Mouse (Mus musculus) heart, adult 8-10 months (tissue): ENCODE measurements at regions not wholly inside any gene's neighbourhood (a gene's known extent, or its start where the extent isn't known, plus 50 kb on each side); places are given as distances from the start of the nearest gene placed in this dataset.
A peak's percentile ranks its signal among the peaks of the same experiment; 100 is the strongest.

Experiments
- DNase-seq: peaks from one replicate; pipeline ENCODE4 v3.0.0; 2022; ENCODE audit warnings: low spot score

DNA sequence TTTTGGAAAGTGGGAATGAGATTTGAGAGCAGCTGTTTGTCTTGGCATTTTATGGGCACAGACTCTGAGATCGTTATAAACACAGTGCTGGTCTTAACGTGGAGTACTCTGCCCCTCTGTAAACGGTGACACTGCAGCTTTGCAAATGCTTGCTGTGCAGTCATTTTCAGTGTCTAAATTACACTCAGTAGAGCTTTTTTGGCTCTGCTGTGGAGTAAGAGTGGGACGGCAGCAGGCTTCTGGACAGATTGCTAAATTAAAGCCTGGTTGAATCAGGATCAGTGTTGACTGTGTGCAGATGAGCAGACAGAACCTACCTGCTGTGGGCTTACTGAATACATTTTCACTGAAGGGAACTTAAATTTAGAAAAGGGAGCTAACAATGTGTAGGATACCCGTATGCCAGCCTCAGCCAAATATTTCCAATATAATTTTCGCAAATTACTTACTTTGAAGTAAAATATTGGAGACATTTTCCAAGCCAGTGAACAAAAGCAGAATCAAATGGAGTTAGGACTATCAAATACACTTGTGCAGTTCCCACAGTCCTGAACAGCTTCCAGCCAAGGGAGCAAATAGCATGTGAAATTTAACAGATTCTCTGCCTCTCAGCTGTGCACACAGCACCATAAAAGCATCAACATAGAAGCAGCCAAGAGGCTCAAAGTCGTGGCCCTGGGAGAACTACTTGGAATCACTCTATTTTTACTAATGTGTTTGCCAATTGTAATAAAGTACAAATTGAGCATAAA lies 148.1 kb upstream of the Stac start:
- no peak for DNase-seq

DNA sequence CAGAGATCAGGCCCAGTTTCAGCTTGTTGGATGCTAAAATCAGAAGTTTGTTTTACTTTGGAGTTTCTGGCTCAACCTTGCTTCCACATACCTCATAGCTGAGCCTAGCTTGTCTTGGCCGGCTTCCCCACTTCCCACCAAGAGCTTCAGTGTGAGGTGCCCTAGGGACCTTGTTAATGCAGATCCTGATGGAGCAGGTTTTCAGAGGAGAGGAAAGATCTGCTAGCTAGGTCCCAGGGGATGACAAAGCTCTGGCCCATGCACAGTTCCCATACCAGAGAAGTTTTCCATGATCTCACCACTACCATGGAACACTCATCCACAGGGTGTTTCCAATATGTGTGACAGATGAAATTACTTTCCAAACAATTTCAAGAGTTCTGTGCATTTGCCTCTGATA lies 131.9 kb upstream of the Stac start:
- peak; percentile 8 for DNase-seq

DNA sequence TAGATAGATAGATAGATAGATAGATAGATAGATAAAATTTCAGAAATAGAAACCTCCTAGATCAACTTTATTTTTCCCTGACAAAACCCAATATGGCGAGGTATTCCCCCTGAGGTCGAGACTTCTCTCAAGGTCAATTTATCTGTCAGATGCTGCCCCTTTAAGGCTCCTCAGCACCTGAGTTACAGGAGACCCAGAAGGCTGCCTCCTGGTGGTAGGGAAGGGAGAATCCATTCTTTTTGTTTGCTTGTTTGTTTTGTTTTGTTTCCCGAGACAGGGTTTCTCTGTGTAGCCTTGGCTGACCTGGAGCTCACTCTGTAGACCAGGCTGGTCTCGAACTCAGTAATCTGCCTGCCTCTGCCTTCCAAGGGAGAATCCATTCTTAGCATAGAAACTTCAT lies 127.3 kb upstream of the Stac start:
- no peak for DNase-seq

DNA sequence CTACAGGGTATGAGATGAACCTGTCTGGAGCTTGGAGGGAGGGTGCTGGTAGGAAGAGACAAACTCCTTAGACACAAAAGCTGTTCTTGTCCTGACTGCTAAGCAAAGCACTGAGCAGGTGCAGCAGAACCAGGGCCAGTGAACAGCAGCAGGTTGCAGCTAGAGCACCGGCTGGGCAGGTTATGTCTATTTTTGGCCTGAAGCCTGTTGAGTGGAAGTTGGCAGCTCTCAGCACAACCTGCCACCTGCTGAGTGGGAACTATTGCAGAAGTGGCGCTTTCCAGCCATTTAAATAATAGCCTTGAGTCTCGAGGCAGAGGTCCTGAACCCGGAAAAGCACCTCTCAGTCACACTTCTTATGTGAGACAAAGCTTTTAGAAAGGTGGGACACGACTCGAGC lies 114.8 kb upstream of the Stac start:
- no peak for DNase-seq

DNA sequence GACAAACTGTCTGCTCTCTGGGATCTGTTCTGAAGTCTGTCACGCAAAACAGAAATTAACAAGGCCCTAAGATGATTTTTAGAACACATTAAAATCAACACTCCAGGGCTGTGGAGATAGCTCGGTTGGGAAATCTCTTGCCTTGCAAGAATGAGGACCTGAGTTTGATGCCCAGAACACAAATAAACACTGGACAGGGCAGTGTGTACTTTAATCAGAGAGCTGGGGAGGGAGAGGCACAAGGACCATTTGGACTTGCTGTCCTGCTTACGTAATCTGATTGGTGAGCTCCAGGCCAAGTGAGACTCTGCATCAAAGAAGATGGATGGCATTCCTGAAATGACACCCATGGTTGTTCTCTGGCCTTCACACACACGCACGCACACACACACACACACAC lies 111.2 kb upstream of the Stac start:
- DNase-seq: no peak

DNA sequence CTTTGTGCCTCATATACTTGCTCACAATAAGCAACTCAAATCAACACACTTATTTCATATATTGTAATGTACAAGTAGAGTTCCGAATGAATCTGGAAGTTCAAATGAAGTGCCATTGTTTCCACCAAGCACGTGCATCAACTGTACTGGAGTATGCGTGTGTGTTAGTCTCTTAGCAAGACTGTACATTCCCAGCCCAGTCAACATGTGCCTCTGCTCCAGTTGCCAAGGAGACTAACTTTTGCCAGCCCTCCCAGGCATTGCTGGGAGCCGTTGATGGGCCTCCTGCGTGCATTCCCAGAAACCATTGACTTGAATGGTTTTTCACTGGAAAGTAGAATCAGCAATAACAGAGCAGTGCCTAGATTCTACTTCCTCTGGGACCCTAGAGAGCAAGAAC lies 110.7 kb upstream of the Stac start:
- no peak for DNase-seq

DNA sequence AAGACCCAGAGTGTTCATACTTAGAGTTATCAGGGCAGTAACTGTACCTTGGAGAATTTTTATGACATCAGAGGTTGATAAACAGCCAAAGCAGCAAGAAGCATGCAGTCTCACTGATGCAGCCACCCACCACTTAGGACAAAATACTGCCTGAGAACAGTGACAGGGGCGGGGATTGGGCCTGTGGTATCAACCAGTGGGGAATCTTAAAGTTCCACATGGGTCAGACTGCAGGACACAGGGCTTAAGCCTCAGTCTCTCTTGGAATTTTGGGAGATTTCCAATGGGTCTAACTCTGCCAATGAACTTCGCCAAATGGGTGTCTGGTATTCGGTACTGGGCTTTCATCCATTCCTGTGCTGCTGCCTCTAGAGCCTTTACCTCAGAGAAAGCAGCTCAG lies 88.8 kb upstream of the Stac start:
- DNase-seq: no peak

DNA sequence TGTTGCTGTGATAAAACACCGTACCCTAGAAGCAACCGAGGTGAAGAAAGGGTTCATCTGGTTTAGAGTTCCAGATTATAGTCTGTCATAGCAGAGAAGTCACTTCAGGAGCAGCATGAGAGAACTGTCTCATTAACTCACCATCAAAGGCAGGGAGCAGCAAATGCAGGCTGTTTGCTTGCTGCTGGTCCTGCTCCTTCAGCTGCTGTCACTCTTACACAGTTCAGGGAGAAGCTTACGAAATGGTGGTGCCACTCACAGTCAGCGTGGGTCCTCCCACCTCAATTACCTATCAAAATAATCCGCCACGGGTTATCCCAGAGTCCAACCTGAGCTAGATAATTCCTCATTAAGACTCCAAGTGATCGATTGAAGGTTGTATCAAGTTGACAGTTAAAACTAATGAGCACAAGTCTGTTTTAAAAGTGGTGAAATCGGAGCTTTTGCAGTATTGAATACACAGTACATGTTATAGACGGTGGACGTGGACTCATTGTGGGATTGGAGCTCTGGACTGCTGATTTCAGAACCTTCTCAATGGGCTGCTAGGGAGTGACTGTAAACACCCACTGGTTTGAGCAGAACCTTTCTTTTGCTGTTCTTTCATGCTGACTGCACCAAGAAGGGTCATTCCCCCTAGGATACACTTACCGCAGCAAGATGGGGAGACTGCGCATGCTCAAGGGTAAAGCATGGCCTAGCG lies 87.4 kb upstream of the Stac start:
- no peak for DNase-seq

DNA sequence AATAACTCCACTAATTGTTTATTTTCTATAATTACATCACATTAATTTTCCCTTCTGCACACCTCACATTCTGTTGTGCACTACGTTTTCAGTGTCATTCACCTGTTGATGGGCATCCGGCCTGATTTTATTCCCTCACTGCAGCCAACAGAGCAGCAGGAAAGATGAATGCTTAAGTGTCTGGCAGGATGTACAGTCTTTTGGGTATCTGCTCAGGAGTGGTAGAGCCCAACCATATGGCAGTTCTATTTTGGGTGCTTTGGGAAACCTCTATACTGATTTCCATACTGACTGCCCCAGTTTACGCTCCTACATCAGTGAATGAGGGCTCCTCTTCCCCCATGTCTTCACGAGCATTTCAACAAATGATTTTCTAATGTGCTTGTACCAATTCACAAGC lies 84.1 kb upstream of the Stac start:
- DNase-seq: no peak

DNA sequence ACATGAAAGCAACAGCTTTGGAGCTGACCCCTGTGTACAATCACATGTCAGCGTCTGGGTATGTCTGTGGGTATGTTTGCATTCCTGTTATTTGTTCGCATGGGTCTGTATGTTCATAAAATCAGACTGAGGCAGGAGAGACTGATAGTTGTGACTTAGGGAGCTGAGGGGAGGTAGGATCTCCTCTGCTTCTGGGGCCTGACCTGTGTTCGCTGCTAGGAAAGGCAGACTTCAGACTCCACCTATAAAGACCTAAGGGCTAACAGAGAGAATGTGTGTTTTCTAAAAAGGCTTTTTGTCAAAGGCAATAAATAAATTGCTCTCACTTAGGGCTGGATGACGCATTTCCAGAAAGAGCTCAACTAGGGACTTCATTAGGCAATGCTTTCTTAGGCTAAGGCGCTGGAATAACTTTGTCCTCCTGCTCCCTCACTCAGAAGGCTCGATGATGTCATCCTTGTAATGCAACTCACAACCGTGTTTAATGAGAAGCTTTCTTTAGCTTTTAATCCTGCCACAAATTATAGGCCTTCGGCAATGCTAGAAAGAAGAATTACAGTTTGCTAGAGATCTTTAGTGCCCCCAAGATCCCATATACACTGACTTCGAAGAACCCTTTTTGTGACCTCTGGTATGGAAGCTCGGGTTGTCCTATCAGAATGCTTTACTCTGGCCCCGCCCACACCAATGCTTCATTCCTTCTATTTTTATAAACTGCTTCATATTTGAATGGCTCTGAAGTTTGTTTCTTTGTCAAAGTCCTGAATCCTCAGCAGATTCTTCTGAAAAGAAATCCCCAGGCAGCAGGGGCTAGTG lies 72.7 kb upstream of the Stac start:
- DNase-seq: no peak

DNA sequence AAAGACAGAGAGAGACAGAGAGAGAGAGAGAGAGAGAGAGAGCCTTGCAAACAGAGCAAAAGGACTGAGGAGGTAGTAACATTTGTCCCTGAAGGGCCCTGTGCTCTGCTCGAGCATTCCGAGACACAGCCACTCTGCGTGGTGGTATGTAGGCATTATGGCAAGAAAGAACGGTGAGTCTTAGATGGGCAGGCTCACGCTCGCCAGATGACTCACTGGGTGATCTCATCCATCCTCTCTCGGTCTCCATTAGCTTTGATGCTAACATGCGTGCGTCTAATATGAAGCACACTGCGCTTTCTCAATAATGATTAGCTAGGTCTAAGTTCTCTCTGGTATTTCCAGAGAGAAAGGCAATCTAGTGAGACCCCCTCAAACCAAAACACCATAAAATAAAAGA lies 65.1 kb upstream of the Stac start:
- no peak for DNase-seq

DNA sequence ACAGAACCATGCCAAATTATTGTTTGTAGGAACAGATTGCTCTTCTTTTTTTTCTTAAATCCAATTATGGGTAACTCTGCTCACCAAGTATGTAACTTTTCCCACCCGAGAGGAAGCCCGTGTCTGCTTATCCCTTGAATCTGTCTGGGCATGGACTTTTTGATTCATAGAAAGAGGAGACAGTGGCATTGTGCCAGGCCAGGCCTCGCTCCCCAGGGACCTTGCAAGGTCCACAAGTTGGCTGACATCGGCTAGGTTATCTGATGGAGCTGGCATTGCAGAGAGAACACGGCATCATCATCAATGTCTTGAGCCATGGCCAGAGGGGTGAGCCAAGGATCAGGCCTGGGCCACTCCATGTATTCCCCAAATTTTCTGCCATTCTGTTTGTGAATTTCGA lies 56.0 kb upstream of the Stac start:
- DNase-seq: no peak

DNA sequence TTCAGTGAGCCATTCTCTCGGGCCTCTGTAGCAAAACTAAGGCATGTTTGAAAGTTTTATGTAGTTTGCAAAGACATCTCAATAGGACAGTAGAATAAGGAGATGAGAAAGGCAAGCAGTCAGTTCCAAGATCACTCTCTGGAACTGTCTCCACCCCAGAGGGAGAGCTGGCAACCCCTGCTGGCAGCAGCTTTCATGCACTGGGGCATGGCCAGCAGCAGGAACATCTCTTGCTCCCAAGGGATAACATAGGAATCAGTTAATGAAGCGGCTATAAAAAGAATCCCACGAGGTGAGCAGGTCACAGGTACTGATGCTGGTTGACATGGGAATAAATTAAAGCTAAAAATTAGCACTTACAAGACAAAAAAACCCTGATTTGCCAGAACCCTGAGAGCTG lies 55.1 kb upstream of the Stac start:
- no peak for DNase-seq
